Mouse (Mus musculus): Measurements from ENCODE around the gene Lrrc18.

Gene Lrrc18

GRCm38 (mm10) chr14:32991082-32991481, at the start of gene Lrrc18:
Gene Lrrc18 (plus strand): TSS chr14:32991382.
- DNase-seq (ENCODE audit: low spot score in 2 of 2) = no peak

- no peak for DNase-seq (ENCODE audit: low spot score in 2 of 2)
These were observed 43.7 kb upstream of the Lrrc18 start for GRCm38 (mm10) chr14:32947512-32947911.

GRCm38 (mm10) chr14:32950312-32951301, 40.6 kb upstream of the Lrrc18 start:
- no peak for DNase-seq (ENCODE audit: low spot score in 2 of 2)

- DNase-seq (ENCODE audit: low spot score in 2 of 2) = no peak
These were observed 34.7 kb upstream of the Lrrc18 start for GRCm38 (mm10) chr14:32956486-32956885.

- no peak for DNase-seq (ENCODE audit: low spot score in 2 of 2)
These were observed 32.5 kb upstream of the Lrrc18 start for GRCm38 (mm10) chr14:32958671-32959070.

- peak; percentile 55 to 62 for DNase-seq (ENCODE audit: low spot score in 2 of 2)
These were observed 30.7 kb upstream of the Lrrc18 start for GRCm38 (mm10) chr14:32960481-32960880.

GRCm38 (mm10) chr14:32964742-32965141, 26.4 kb upstream of the Lrrc18 start:
- DNase-seq (ENCODE audit: low spot score in 2 of 2) = no peak

GRCm38 (mm10) chr14:32970700-32971099, 20.5 kb upstream of the Lrrc18 start:
- DNase-seq (ENCODE audit: low spot score in 2 of 2) = no peak

GRCm38 (mm10) chr14:32984176-32984738, 6.9 kb upstream of the Lrrc18 start:
- no peak for DNase-seq (ENCODE audit: low spot score in 2 of 2)

GRCm38 (mm10) chr14:32986659-32987058, 4.5 kb upstream of the Lrrc18 start:
- DNase-seq (ENCODE audit: low spot score in 2 of 2) = no peak

- DNase-seq (ENCODE audit: low spot score in 2 of 2) = peak in 1 of 2 experiments; percentile 6
These were observed 3.9 kb downstream of the Lrrc18 start for GRCm38 (mm10) chr14:32994954-32995636.

GRCm38 (mm10) chr14:32999511-32999910, 8.3 kb downstream of the Lrrc18 start:
- DNase-seq (ENCODE audit: low spot score in 2 of 2) = no peak

- DNase-seq (ENCODE audit: low spot score in 2 of 2) = no peak
These were observed 9.2 kb downstream of the Lrrc18 start for GRCm38 (mm10) chr14:33000112-33000979.

- DNase-seq (ENCODE audit: low spot score in 2 of 2) = no peak
These were observed 13.9 kb downstream of the Lrrc18 start for GRCm38 (mm10) chr14:33005114-33005513.

- DNase-seq (ENCODE audit: low spot score in 2 of 2) = no peak
These were observed 16.5 kb downstream of the Lrrc18 start for GRCm38 (mm10) chr14:33007638-33008037.

- DNase-seq (ENCODE audit: low spot score in 2 of 2) = no peak
These were observed 27.9 kb downstream of the Lrrc18 start for GRCm38 (mm10) chr14:33019050-33019449.

GRCm38 (mm10) chr14:33019606-33020005, 28.4 kb downstream of the Lrrc18 start:
- DNase-seq (ENCODE audit: low spot score in 2 of 2) = no peak

GRCm38 (mm10) chr14:33030849-33031248, 39.7 kb downstream of the Lrrc18 start:
- no peak for DNase-seq (ENCODE audit: low spot score in 2 of 2)

GRCm38 (mm10) chr14:33033424-33033823, 42.2 kb downstream of the Lrrc18 start:
- DNase-seq (ENCODE audit: low spot score in 2 of 2) = peak in 1 of 2 experiments; percentile 2

- no peak for DNase-seq (ENCODE audit: low spot score in 2 of 2)
These were observed 44.2 kb downstream of the Lrrc18 start for GRCm38 (mm10) chr14:33035386-33035785.

- DNase-seq (ENCODE audit: low spot score in 2 of 2) = no peak
These were observed 45.6 kb downstream of the Lrrc18 start for GRCm38 (mm10) chr14:33036811-33037210.
